Comparison of ENCODE assay signal across 8 mouse cellular contexts in the genomic region with DNA sequence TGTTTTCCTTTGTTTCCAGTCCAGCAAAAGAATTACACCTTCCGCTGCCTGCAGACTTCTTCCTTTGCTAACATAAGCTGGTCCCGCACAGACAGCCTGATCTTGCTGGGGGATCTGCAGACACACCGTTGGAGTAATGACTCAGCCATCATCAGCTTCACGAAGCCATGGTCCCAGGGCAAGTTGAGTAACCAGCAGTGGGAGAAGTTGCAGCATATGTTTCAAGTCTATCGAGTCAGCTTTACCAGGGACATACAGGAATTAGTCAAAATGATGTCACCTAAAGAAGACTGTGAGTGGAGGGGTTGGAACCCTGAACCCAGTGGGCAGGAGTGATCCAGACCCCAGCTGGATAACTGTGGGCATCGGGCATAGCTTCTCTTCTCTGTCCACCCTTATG. TPM values are rescaled to one million over a fixed set of nuclear protein-coding genes. Genes with fewer than 3 reads are reported as not detected.
DNase-seq lines count a peak whose midpoint lies in the region; ATAC-seq and TF ChIP-seq lines count a peak whose summit lies in the region.
"Not testable (repeated sequence)": the region's sequence is repeated elsewhere in the genome, so short reads cannot be mapped to it uniquely, and the experiment has no call there.

No protein-coding gene starts in this region.

- not testable (repeated sequence) for H3K9me3 ChIP-seq in heart, embryonic 11.5 days (replicated peaks; ENCODE audit: control insufficient read depth, low read length); hindbrain, embryonic 15.5 days; limb, embryonic 12.5 days; midbrain, embryonic 14.5 days (ENCODE audit: control insufficient read depth, low read length); stomach, embryonic 14.5 days (ENCODE audit: control insufficient read depth, low read depth, low read length)

- WGBS in bone marrow, adult 2 months = 15% methylated on average over 6 of the region's 6 CpGs
- 54% methylated on average over 5 of the region's 6 CpGs for WGBS in heart, embryonic 11.5 days (ENCODE audit: insufficient replicate concordance)
- WGBS in hindbrain, embryonic 15.5 days = 39% methylated on average over 6 of the region's 6 CpGs
- WGBS in limb, embryonic 12.5 days = 65% methylated on average over 6 of the region's 6 CpGs
- 33% methylated on average over 6 of the region's 6 CpGs for WGBS in lung, adult 2 months
- 32% methylated on average over 5 of the region's 6 CpGs for WGBS in midbrain, embryonic 14.5 days
- 44% methylated on average over 5 of the region's 6 CpGs for WGBS in stomach, embryonic 14.5 days

- not testable (repeated sequence) for H3K4me1 ChIP-seq in bone marrow, adult 2 months (ENCODE audit: control insufficient read depth, insufficient read depth, low read length); heart, embryonic 11.5 days (ENCODE audit: control insufficient read depth, insufficient read depth, low read length); hindbrain, embryonic 15.5 days (replicated peaks); limb, embryonic 12.5 days (replicated peaks); lung, adult 2 months (ENCODE audit: control insufficient read depth, insufficient read depth, low read length); midbrain, embryonic 14.5 days (ENCODE audit: control insufficient read depth, insufficient read depth, low read length); stomach, embryonic 14.5 days (ENCODE audit: control insufficient read depth, insufficient read depth, low read length)

- peak; percentile 22 for DNase-seq in fibroblast of lung, adult 2 months (ENCODE audit: low read depth)
- DNase-seq in lung, adult 2 months; midbrain, embryonic 14.5 days: not testable (repeated sequence)

- ATAC-seq in heart, embryonic 11.5 days (replicated peaks; ENCODE audit: insufficient number of reproducible peaks, low FRiP score, low TSS enrichment); hindbrain, embryonic 15.5 days (ENCODE audit: low FRiP score, low read depth); limb, embryonic 12.5 days (ENCODE audit: insufficient number of reproducible peaks, insufficient read depth, low FRiP score, low TSS enrichment, low read depth); midbrain, embryonic 14.5 days (ENCODE audit: low FRiP score, low TSS enrichment); stomach, embryonic 14.5 days (ENCODE audit: insufficient number of reproducible peaks, insufficient read depth, low FRiP score, low read depth): not testable (repeated sequence)

- H3K4me2 ChIP-seq in heart, embryonic 11.5 days = peak overlapping the region; percentile 56
- H3K4me2 ChIP-seq in hindbrain, embryonic 15.5 days = peak overlapping the region; percentile 56
- peak overlapping the region; percentile 52 for H3K4me2 ChIP-seq in limb, embryonic 12.5 days
- H3K4me2 ChIP-seq in midbrain, embryonic 14.5 days (ENCODE audit: low read length) = peak overlapping the region; percentile 51
- peak overlapping the region; percentile 42 for H3K4me2 ChIP-seq in stomach, embryonic 14.5 days (replicated peaks; ENCODE audit: low read depth, low read length)

- peak overlapping the region; percentile 71 for H3K4me3 ChIP-seq in bone marrow, adult 2 months (replicated peaks; ENCODE audit: control insufficient read depth, low read depth, low read length)
- peak overlapping the region; percentile 39 for H3K4me3 ChIP-seq in heart, embryonic 11.5 days (ENCODE audit: low read depth, low read length)
- peak overlapping the region; percentile 34 for H3K4me3 ChIP-seq in hindbrain, embryonic 15.5 days
- peak overlapping the region; percentile 32 for H3K4me3 ChIP-seq in limb, embryonic 12.5 days (replicated peaks)
- peak overlapping the region; percentile 63 for H3K4me3 ChIP-seq in lung, adult 2 months (replicated peaks; ENCODE audit: extremely low read depth, low read depth, low read length)
- H3K4me3 ChIP-seq in midbrain, embryonic 14.5 days (replicated peaks; ENCODE audit: low read depth, low read length) = peak overlapping the region; percentile 22
- peak overlapping the region; percentile 25 for H3K4me3 ChIP-seq in stomach, embryonic 14.5 days (ENCODE audit: low read depth, low read length)

- TF ChIP-seq POLR2A in bone marrow, adult 2 months (IDR thresholded peaks at IDR 0.05; ENCODE audit: borderline replicate concordance, control insufficient read depth, low read depth, low read length); lung, adult 2 months (IDR thresholded peaks at IDR 0.05; ENCODE audit: borderline replicate concordance, extremely low read depth, low read depth, low read length): not testable (repeated sequence)

- not testable (repeated sequence) for TF ChIP-seq CTCF in bone marrow, adult 2 months (IDR thresholded peaks at IDR 0.05; ENCODE audit: control insufficient read depth, insufficient read depth, low read length); lung, adult 2 months (IDR thresholded peaks at IDR 0.05; ENCODE audit: insufficient read depth, low read length)

- peak overlapping the region; percentile 68 for H3K9ac ChIP-seq in heart, embryonic 11.5 days (ENCODE audit: low read depth, low read length)
- peak overlapping the region; percentile 16; the same call in 1 of the 2 replicates for H3K9ac ChIP-seq in hindbrain, embryonic 15.5 days
- 0 out of 2 replicates have a peak overlapping the region, but pooled peaks have one; percentile 51 for H3K9ac ChIP-seq in limb, embryonic 12.5 days (replicated peaks)
- not testable (repeated sequence) for H3K9ac ChIP-seq in midbrain, embryonic 14.5 days (replicated peaks; ENCODE audit: low read length); stomach, embryonic 14.5 days (replicated peaks; ENCODE audit: low read depth, low read length)

- not testable (repeated sequence) for H3K27ac ChIP-seq in bone marrow, adult 2 months (ENCODE audit: control insufficient read depth, insufficient read depth, low read depth, low read length, poor library complexity); heart, embryonic 11.5 days (ENCODE audit: low read depth, low read length); hindbrain, embryonic 15.5 days (replicated peaks); limb, embryonic 12.5 days; midbrain, embryonic 14.5 days (replicated peaks; ENCODE audit: low read depth, low read length); stomach, embryonic 14.5 days (ENCODE audit: low read length)

- not testable (repeated sequence) for H3K27me3 ChIP-seq in heart, embryonic 11.5 days (ENCODE audit: control insufficient read depth, insufficient read depth, low read length); hindbrain, embryonic 15.5 days; limb, embryonic 12.5 days; midbrain, embryonic 14.5 days (ENCODE audit: control insufficient read depth, insufficient read depth, low read length); stomach, embryonic 14.5 days (ENCODE audit: control insufficient read depth, insufficient read depth, low read length)

- not testable (repeated sequence) for H3K36me3 ChIP-seq in heart, embryonic 11.5 days (ENCODE audit: control insufficient read depth, insufficient read depth, low read length); hindbrain, embryonic 15.5 days; limb, embryonic 12.5 days; midbrain, embryonic 14.5 days (ENCODE audit: control insufficient read depth, insufficient read depth, low read length); stomach, embryonic 14.5 days (ENCODE audit: control insufficient read depth, insufficient read depth, low read length)

RNA-seq across cellular contexts. Expression of a gene that starts 12.3 kb away (rescaled TPM):
- 7.8 and 25.0 TPM in 2 replicates for polyA plus RNA-seq in bone marrow, adult 2 months (2011; ENCODE audit: insufficient read depth, insufficient read length, low replicate concordance, missing spikeins)
- polyA plus RNA-seq in heart, embryonic 11.5 days (2014; fragmentation: Nextera tagmentation; extraction: Ambion mirVana) = 33.4 and 40.1 TPM in 2 replicates
- 47.3 and 52.2 TPM in 2 replicates for polyA plus RNA-seq in hindbrain, embryonic 15.5 days (2015; fragmentation: Nextera tagmentation; extraction: Ambion mirVana)
- polyA plus RNA-seq in limb, embryonic 12.5 days (2016; fragmentation: Nextera tagmentation; extraction: Ambion mirVana) = 36.7 and 42.1 TPM in 2 replicates
- 18.3 and 19.4 TPM in 2 replicates for polyA plus RNA-seq in lung, adult 2 months (2012; rRNA removed)
- 38.5 and 43.9 TPM in 2 replicates for polyA plus RNA-seq in midbrain, embryonic 14.5 days (2014; fragmentation: Nextera tagmentation; extraction: Ambion mirVana)
- 35.5 and 37.6 TPM in 2 replicates for polyA plus RNA-seq in stomach, embryonic 14.5 days (2014; fragmentation: Nextera tagmentation; extraction: Ambion mirVana)
